Mouse (Mus musculus): ENCODE results near the gene Rap2b. TPM values are rescaled to one million over a fixed set of nuclear protein-coding genes. Genes with fewer than 3 reads are reported as not detected.

The Rap2b gene
- polyA plus RNA-seq, 1 experiment from 2014 or later, result 4.1 TPM

- ATAC-seq, result peak; percentile 0; the same call in 1 of the 2 replicates
- H3K9me3 ChIP-seq (ENCODE audit: control insufficient read depth), result no peaks in the 10 kb centered on the region
- no peaks in the 10 kb centered on the region for H3K27me3 ChIP-seq (replicated peaks; ENCODE audit: control insufficient read depth, insufficient read depth, low read length)
- WGBS, result under 1% methylated on average over 68 of the region's 68 CpGs
- H3K4me1 ChIP-seq (replicated peaks; ENCODE audit: control insufficient read depth, insufficient read depth, low read length), result no peaks in the 10 kb centered on the region
- peak overlapping the region; percentile 93 for H3K4me2 ChIP-seq (replicated peaks; ENCODE audit: low read depth)
- H3K4me3 ChIP-seq (ENCODE audit: low read depth, low read length), result peak overlapping the region; percentile 83
- peak; percentile 41 for TF ChIP-seq CTCF (IDR thresholded peaks at IDR 0.05; ENCODE audit: low read depth)
- H3K9ac ChIP-seq (ENCODE audit: low read depth, low read length), result peak overlapping the region; percentile 69
- peak overlapping the region; percentile 88; the same call in 1 of the 2 replicates for H3K27ac ChIP-seq (ENCODE audit: low read depth, low read length)
- H3K36me3 ChIP-seq (ENCODE audit: control insufficient read depth, insufficient read depth), result no peaks in the 10 kb centered on the region
These were observed 3.7 kb downstream of the Rap2b start for GRCm38 (mm10) chr3:61364978-61365778.

GRCm38 (mm10) chr3:61365779-61366373 lies 4.4 kb downstream of the Rap2b start, which contains the start of gene B430305J03Rik:
TSS of gene B430305J03Rik (minus strand) at chr3:61365951.
- ATAC-seq, result no peak
- peak within 1 kb of the TSS; percentile 69 for H3K9ac ChIP-seq (ENCODE audit: low read depth, low read length)
- H3K4me1 ChIP-seq (replicated peaks; ENCODE audit: control insufficient read depth, insufficient read depth, low read length), result no peaks in the 10 kb centered on the region
- peak within 1 kb of the TSS; percentile 93 for H3K4me2 ChIP-seq (replicated peaks; ENCODE audit: low read depth)
- H3K27ac ChIP-seq (ENCODE audit: low read depth, low read length), result peak within 1 kb of the TSS; percentile 88; the same call in 1 of the 2 replicates
- no peaks in the 10 kb centered on the region for H3K36me3 ChIP-seq (ENCODE audit: control insufficient read depth, insufficient read depth)
- peak within 1 kb of the TSS; percentile 83 for H3K4me3 ChIP-seq (ENCODE audit: low read depth, low read length)
- no peaks in the 10 kb centered on the region for H3K9me3 ChIP-seq (ENCODE audit: control insufficient read depth)
- 4% methylated on average over 10 of the region's 10 CpGs for WGBS
- no peak for TF ChIP-seq CTCF (IDR thresholded peaks at IDR 0.05; ENCODE audit: low read depth)
- H3K27me3 ChIP-seq (replicated peaks; ENCODE audit: control insufficient read depth, insufficient read depth, low read length), result no peaks in the 10 kb centered on the region

DNA sequence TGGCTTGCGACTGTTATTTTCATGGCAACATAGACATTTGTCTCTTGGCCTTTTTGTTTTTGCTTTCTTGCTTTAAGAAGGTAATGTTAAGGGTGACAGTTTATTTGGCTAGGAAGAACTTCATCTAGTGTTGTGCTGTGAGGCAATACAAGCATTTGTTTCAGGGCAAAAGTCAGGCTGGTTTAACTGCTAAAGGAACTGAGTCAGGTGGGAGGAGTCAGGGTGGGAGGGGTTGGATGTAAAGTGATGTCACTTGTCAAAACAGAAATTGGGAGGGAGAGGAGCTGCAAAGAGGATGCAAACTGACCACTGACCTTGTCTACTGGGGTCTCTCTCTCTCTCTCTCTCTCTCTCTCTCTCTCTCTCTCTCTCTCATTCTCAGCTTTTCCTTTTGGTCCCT lies 7.0 kb downstream of the Rap2b start:
- Histone ChIP-seq H3K9ac (ENCODE audit: low read depth, low read length) (no peak overlapping the region), H3K4me1 (replicated peaks; ENCODE audit: control insufficient read depth, insufficient read depth, low read length) (no peaks in the 10 kb centered on the region), H3K27me3 (replicated peaks; ENCODE audit: control insufficient read depth, insufficient read depth, low read length) (no peaks in the 10 kb centered on the region), H3K4me2 (replicated peaks; ENCODE audit: low read depth) (no peak overlapping the region), H3K36me3 (ENCODE audit: control insufficient read depth, insufficient read depth) (no peaks in the 10 kb centered on the region), H3K9me3 (ENCODE audit: control insufficient read depth) (no peaks in the 10 kb centered on the region), H3K27ac (ENCODE audit: low read depth, low read length) (no peak overlapping the region), H3K4me3 (ENCODE audit: low read depth, low read length) (no peak overlapping the region)
- no peak for ATAC-seq
- no peak for TF ChIP-seq CTCF (IDR thresholded peaks at IDR 0.05; ENCODE audit: low read depth)
- 91% methylated on average over 1 of the region's 1 CpGs for WGBS

GRCm38 (mm10) chr3:61376001-61376400 lies 14.6 kb downstream of the Rap2b start:
- no peak overlapping the region for H3K4me3 ChIP-seq (ENCODE audit: low read depth, low read length)
- H3K4me2 ChIP-seq (replicated peaks; ENCODE audit: low read depth), result no peak overlapping the region
- H3K27me3 ChIP-seq (replicated peaks; ENCODE audit: control insufficient read depth, insufficient read depth, low read length), result no peaks in the 10 kb centered on the region
- no peaks in the 10 kb centered on the region for H3K36me3 ChIP-seq (ENCODE audit: control insufficient read depth, insufficient read depth)
- no peaks in the 10 kb centered on the region for H3K4me1 ChIP-seq (replicated peaks; ENCODE audit: control insufficient read depth, insufficient read depth, low read length)
- ATAC-seq, result no peak
- 94% methylated on average over 8 of the region's 8 CpGs for WGBS
- no peaks in the 10 kb centered on the region for H3K9me3 ChIP-seq (ENCODE audit: control insufficient read depth)
- no peak overlapping the region for H3K9ac ChIP-seq (ENCODE audit: low read depth, low read length)
- no peak overlapping the region for H3K27ac ChIP-seq (ENCODE audit: low read depth, low read length)
- TF ChIP-seq CTCF (IDR thresholded peaks at IDR 0.05; ENCODE audit: low read depth), result no peak

- Histone ChIP-seq H3K9me3 (ENCODE audit: control insufficient read depth) (no peaks in the 10 kb centered on the region), H3K9ac (ENCODE audit: low read depth, low read length) (no peak overlapping the region), H3K36me3 (ENCODE audit: control insufficient read depth, insufficient read depth) (no peaks in the 10 kb centered on the region), H3K4me1 (replicated peaks; ENCODE audit: control insufficient read depth, insufficient read depth, low read length) (no peaks in the 10 kb centered on the region), H3K4me2 (replicated peaks; ENCODE audit: low read depth) (no peak overlapping the region), H3K4me3 (ENCODE audit: low read depth, low read length) (no peak overlapping the region), H3K27ac (ENCODE audit: low read depth, low read length) (no peak overlapping the region), H3K27me3 (replicated peaks; ENCODE audit: control insufficient read depth, insufficient read depth, low read length) (no peaks in the 10 kb centered on the region)
- WGBS, result 68% methylated on average over 4 of the region's 4 CpGs
- TF ChIP-seq CTCF (IDR thresholded peaks at IDR 0.05; ENCODE audit: low read depth), result no peak
- ATAC-seq, result no peak
These were observed 24.9 kb downstream of the Rap2b start for GRCm38 (mm10) chr3:61386368-61386767.

- ATAC-seq, result no peak
- Histone ChIP-seq H3K4me3 (ENCODE audit: low read depth, low read length) (no peak overlapping the region), H3K4me1 (replicated peaks; ENCODE audit: control insufficient read depth, insufficient read depth, low read length) (no peaks in the 10 kb centered on the region), H3K4me2 (replicated peaks; ENCODE audit: low read depth) (no peak overlapping the region), H3K27me3 (replicated peaks; ENCODE audit: control insufficient read depth, insufficient read depth, low read length) (no peaks in the 10 kb centered on the region), H3K9me3 (ENCODE audit: control insufficient read depth) (no peaks in the 10 kb centered on the region), H3K9ac (ENCODE audit: low read depth, low read length) (no peak overlapping the region), H3K27ac (ENCODE audit: low read depth, low read length) (no peak overlapping the region), H3K36me3 (ENCODE audit: control insufficient read depth, insufficient read depth) (no peaks in the 10 kb centered on the region)
- 65% methylated on average over 4 of the region's 4 CpGs for WGBS
- TF ChIP-seq CTCF (IDR thresholded peaks at IDR 0.05; ENCODE audit: low read depth), result no peak
These were observed 30.1 kb downstream of the Rap2b start for GRCm38 (mm10) chr3:61391564-61391963.

All from intestine, postnatal 0 days (tissue).